Mouse (Mus musculus) liver, postnatal 0 days (tissue): Measurements from ENCODE around the gene Gm20911. TPM values are rescaled to one million over a fixed set of nuclear protein-coding genes. Genes with fewer than 3 reads are reported as not detected.
"Not testable (repeated sequence)": the region's sequence is repeated elsewhere in the genome, so short reads cannot be mapped to it uniquely, and the experiment has no call there.

Experiments
- ATAC-seq: fragments of 200-750 bp; cut with Nextera tagmentation; 2 replicates; pipeline ENCODE4 v1.8.0; 2017; ENCODE audit warnings: mild to moderate bottlenecking, moderate library complexity
- DNase-seq: peaks from one replicate; pipeline ENCODE4 v3.0.0-alpha.2; 2016
- H3K27ac ChIP-seq: fragments of 300-500 bp; sonication (generic); 2 replicates; pipeline ENCODE4 v1.5.1; 2014; ENCODE audit warnings: antibody characterized with exemption, moderate library complexity, mild to moderate bottlenecking, low read depth
- H3K27me3 ChIP-seq: fragments of 300-500 bp; sonication (generic); 2 replicates; pipeline ENCODE4 v1.6.1; 2014; ENCODE audit warnings: low read length, control low read depth, mixed read lengths; ENCODE audit not compliant: insufficient read depth
- H3K36me3 ChIP-seq: fragments of 300-500 bp; sonication (generic); replicated peaks from 2 replicates; pipeline ENCODE4 v1.6.1; 2014; ENCODE audit warnings: mild to moderate bottlenecking, control low read depth, low read length, moderate library complexity, mixed read lengths; ENCODE audit not compliant: insufficient read depth
- H3K4me1 ChIP-seq: fragments of 300-500 bp; sonication (generic); 2 replicates; pipeline ENCODE4 v1.6.1; 2014; ENCODE audit warnings: antibody characterized with exemption, mild to moderate bottlenecking, control low read depth; ENCODE audit not compliant: insufficient read depth
- H3K4me2 ChIP-seq: fragments of 300-500 bp; sonication (generic); 2 replicates; pipeline ENCODE4 v1.6.1; 2014; ENCODE audit warnings: low read depth, mild to moderate bottlenecking, low read length, moderate library complexity, mixed read lengths
- H3K4me3 ChIP-seq: fragments of 300-500 bp; sonication (generic); 2 replicates; pipeline ENCODE4 v1.5.1; 2014; ENCODE audit warnings: low read depth, low read length
- H3K9ac ChIP-seq: fragments of 300-500 bp; sonication (generic); replicated peaks from 2 replicates; pipeline ENCODE4 v1.6.1; 2014; ENCODE audit warnings: mild to moderate bottlenecking, moderate library complexity
- H3K9me3 ChIP-seq: fragments of 300-500 bp; sonication (generic); 2 replicates; pipeline ENCODE4 v1.6.1; 2016; ENCODE audit warnings: mild to moderate bottlenecking, control low read depth, low read length, mixed read lengths
- WGBS: fragments of 180-500 bp; shearing (Covaris S2); extraction: QIAGEN DNeasy Blood & Tissue Kit; methylation state at CpG from one replicate; pipeline ENCODE4 v1.1.7; 2014; ENCODE audit not compliant: insufficient replicate concordance; 5-methylcytosine and 5-hydroxymethylcytosine counted together
- polyA plus RNA-seq: library from polyadenylated mRNA; unstranded; fragments of >200 nt; fragmentation: Nextera tagmentation; extraction: Ambion mirVana; gene quantifications from 2 replicates; pipeline ENCODE4 v1.2.1, GENCODE M21; 2015

Gm20911 gene
- polyA plus RNA-seq = not detected in 2 replicates

- H3K9ac ChIP-seq, H3K9me3 ChIP-seq, H3K4me2 ChIP-seq, DNase-seq, ATAC-seq, H3K4me1 ChIP-seq, H3K36me3 ChIP-seq, H3K27ac ChIP-seq, H3K4me3 ChIP-seq, H3K27me3 ChIP-seq: not testable (repeated sequence)
- WGBS = no CpG with 5 or more reads among the region's 6 CpGs
These were observed at the start of gene Gm20911 for GRCm38 (mm10) chrY:81457707-81458106. Gene Gm20911 (plus strand): TSS chrY:81458007.
